Mouse (Mus musculus) heart, embryonic 10.5 days (tissue): ENCODE measurements at regions not wholly inside any gene's neighbourhood (a gene's known extent, or its start where the extent isn't known, plus 50 kb on each side); places are given as distances from the start of the nearest gene placed in this dataset.
"Not testable (repeated sequence)": the region's sequence is repeated elsewhere in the genome, so short reads cannot be mapped to it uniquely, and the experiment has no call there.

ENCODE experiments used
- DNase-seq: peaks from one replicate; pipeline ENCODE4 v3.0.0-alpha.2; 2017; ENCODE audit warnings: low spot score
- H3K27ac ChIP-seq: fragments of 300-500 bp; sonication (generic); 2 replicates; pipeline ENCODE4 v1.5.1; 2016; ENCODE audit warnings: mild to moderate bottlenecking
- H3K27me3 ChIP-seq: fragments of 300-500 bp; sonication (generic); 2 replicates; pipeline ENCODE4 v1.6.1; 2016; ENCODE audit warnings: mild to moderate bottlenecking; ENCODE audit not compliant: poor library complexity, insufficient read depth, severe bottlenecking
- H3K36me3 ChIP-seq: fragments of 300-500 bp; sonication (generic); 2 replicates; pipeline ENCODE4 v1.6.1; 2016; ENCODE audit warnings: mild to moderate bottlenecking, moderate library complexity
- H3K4me1 ChIP-seq: fragments of 300-500 bp; sonication (generic); 2 replicates; pipeline ENCODE4 v1.6.1; 2016; ENCODE audit warnings: mild to moderate bottlenecking
- H3K4me3 ChIP-seq: fragments of 300-500 bp; sonication (generic); 2 replicates; pipeline ENCODE4 v1.5.1; 2016; ENCODE audit warnings: mild to moderate bottlenecking, moderate library complexity
- H3K9me3 ChIP-seq: fragments of 300-500 bp; sonication (generic); 2 replicates; pipeline ENCODE4 v1.6.1; 2016; ENCODE audit warnings: mild to moderate bottlenecking, moderate library complexity
- WGBS: fragments of 180-500 bp; shearing (Covaris S2); methylation state at CpG from one replicate; pipeline ENCODE4 v1.1.7; 2016; 5-methylcytosine and 5-hydroxymethylcytosine counted together

DNA sequence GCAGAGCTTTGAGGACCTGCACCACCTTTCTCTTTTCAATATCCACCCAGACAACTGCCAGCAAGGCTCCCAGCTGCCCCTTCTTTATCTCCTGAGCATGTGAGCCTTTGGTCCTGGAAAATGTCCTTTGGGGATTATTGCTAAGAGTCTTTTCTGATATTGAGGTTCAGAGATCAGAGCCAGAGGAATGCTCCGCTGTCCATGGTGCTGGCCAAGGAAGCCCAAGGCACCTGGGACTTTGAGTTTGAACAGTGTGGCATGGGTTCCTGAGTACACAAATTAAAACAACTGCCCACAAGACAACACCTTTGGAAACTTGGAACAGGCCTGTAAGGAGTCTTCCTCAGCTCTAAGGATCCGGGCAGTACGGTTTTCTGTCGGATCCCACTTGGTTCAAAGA lies 52.6 kb upstream of the Slc28a3 start:
- Histone ChIP-seq H3K27ac (no peak overlapping the region), H3K36me3 (no peaks in the 10 kb centered on the region), H3K4me3 (no peak overlapping the region), H3K4me1 (peaks cover under 1% of the 10 kb centered on the region; the same call in 1 of the 2 replicates), H3K27me3 (no peaks in the 10 kb centered on the region), H3K9me3 (no peaks in the 10 kb centered on the region)
- no peak for DNase-seq
- 56% methylated on average over 4 of the region's 4 CpGs for WGBS

DNA sequence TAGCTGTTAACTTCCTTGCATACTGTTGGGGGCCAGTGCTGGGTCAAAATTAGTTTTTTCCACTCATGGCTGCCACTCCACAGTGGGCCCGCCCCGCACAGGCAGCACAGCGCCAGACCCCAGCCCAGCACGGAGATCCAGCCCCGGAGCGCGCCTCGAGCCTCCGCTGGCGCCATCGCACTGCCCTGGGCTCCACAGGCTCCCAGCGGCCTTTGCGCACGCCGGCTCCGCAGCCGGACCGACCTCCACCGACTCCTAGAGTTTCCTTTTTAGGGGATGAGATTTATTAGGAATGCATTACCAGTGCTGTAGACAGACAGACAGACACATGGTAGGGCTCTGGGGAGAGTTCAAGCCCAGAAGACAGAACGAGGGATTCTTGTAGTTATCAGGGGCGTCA lies 58.0 kb upstream of the Slc28a3 start:
- 50% methylated on average over 21 of the region's 21 CpGs for WGBS

DNA sequence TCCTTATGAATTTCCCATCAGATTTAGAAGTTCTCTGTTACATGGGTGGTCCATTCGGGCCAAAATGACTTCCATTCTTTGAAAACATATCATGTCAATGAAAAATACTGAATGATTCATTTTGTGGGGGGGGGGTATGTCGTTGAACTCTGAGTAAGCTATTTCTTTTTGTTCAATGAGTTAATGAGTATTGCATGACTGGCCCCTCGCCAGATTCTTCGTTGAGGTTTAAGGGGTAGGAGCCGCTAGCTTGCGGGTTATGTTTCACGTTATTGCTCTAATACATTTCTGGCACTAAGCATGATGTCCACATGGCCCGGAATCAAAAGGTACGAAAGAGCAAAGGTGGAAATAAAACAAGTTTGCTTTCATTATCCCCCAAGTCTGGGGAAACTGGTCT lies 59.5 kb upstream of the Slc28a3 start:
- 90% methylated on average over 9 of the region's 9 CpGs for WGBS
- H3K27me3 ChIP-seq = no peaks in the 10 kb centered on the region
- H3K4me1 ChIP-seq = peaks cover 6% of the 10 kb centered on the region; the same call in 1 of the 2 replicates
- H3K27ac ChIP-seq = no peak overlapping the region
- no peaks in the 10 kb centered on the region for H3K36me3 ChIP-seq
- H3K9me3 ChIP-seq = no peaks in the 10 kb centered on the region
- H3K4me3 ChIP-seq = no peak overlapping the region
- no peak for DNase-seq

More for the DNA sequence above, 58.0 kb upstream of the Slc28a3 start:
- Histone ChIP-seq H3K4me1 (peaks cover 6% of the 10 kb centered on the region; the same call in 1 of the 2 replicates), H3K27ac (no peak overlapping the region), H3K4me3 (peak overlapping the region; percentile 32), H3K27me3 (no peaks in the 10 kb centered on the region), H3K9me3 (no peaks in the 10 kb centered on the region), H3K36me3 (no peaks in the 10 kb centered on the region)
- DNase-seq = no peak

DNA sequence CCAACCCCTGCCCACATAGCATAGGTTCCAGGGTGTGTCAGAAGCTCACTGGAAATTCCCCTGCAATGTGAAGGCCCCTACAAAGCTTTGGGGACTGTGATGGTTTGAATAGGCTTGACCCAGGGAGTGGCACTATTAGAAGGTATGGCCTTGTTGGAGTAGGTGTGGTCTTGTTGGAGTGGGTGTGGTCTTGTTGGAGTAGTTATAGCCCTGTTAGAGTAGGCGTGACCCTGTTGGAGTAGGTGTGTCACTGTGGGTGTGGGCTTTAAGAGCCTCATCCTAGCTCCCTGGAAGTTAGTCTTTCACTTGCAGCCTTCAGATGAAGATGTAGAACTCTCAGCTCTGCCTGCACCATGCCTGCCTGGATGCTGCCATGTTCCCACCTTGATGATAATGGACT lies 64.9 kb upstream of the Slc28a3 start:
- not testable (repeated sequence) for H3K9me3 ChIP-seq, DNase-seq, H3K4me3 ChIP-seq, H3K36me3 ChIP-seq, H3K4me1 ChIP-seq, H3K27me3 ChIP-seq, H3K27ac ChIP-seq
- WGBS = 71% methylated on average over 1 of the region's 1 CpGs

DNA sequence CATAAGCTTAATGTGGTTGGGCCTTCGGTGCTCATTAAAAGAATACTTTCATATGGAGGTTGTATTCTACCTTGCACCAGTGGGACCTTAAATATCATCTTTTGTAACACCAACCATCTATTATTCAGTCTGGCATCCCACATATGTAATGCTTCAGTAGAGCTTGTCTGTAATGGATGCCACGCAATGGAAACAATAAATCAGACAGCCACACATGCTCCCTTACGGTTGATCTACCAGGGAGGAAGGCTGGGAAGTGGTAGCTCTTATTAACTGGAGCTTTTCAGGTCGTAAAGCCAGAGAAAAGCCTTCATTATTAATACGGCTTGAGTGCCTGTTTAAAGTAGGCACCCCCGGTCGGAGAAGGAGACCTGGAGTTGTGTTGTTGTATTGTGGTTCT lies 66.8 kb upstream of the Slc28a3 start:
- DNase-seq = no peak
- Histone ChIP-seq H3K27me3 (no peaks in the 10 kb centered on the region), H3K36me3 (no peaks in the 10 kb centered on the region), H3K9me3 (peaks cover 2% of the 10 kb centered on the region; the same call in 1 of the 2 replicates), H3K27ac (no peak overlapping the region), H3K4me1 (no peaks in the 10 kb centered on the region), H3K4me3 (no peak overlapping the region)
- WGBS = 85% methylated on average over 7 of the region's 7 CpGs

DNA sequence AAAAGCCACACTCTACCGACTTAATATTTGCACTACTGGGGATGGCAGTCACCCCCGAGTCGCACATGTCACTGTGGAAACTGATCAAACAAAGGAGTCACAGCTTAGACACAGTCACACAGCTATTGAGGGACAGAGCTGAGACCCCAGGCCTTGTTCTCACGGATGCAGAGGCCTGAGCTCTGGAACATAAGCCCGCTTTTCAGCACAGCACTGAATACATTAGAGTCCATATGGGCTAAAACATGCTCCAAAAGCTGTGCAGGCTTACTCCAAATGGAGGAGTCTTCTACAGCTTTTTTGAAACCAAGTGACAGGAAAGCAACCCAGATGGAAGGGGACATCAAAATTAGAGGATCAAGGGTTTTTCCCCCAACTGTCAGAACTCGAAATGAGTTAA lies 69.0 kb upstream of the Slc28a3 start:
- Histone ChIP-seq H3K36me3 (no peaks in the 10 kb centered on the region), H3K4me1 (no peaks in the 10 kb centered on the region), H3K4me3 (no peak overlapping the region), H3K27me3 (no peaks in the 10 kb centered on the region), H3K9me3 (peaks cover 5% of the 10 kb centered on the region; the same call in 1 of the 2 replicates), H3K27ac (no peak overlapping the region)
- 75% methylated on average over 6 of the region's 6 CpGs for WGBS
- DNase-seq = no peak

DNA sequence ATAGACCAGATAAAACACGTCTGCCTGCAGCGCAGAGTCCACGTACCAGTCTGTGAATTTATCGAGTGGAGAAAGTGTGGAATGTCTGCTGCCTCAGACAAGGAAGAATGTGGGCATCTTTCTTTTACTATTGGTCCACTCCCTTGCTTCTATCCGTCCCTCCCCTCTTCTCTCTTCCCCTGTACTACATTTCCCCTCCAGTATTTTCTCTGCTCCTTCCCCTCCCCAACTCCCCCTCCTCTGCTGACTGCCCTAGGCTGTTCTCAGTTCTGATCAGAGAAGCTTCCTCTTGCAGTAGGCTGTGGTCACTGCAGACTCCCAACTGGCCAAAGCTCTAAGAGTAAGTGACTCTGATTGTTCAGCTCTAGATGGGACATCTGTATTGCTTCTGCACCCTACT lies 76.1 kb upstream of the Slc28a3 start:
- 42% methylated on average over 5 of the region's 5 CpGs for WGBS
- H3K27ac ChIP-seq = no peak overlapping the region
- no peak for DNase-seq
- H3K27me3 ChIP-seq = no peaks in the 10 kb centered on the region
- H3K4me3 ChIP-seq = no peak overlapping the region
- no peaks in the 10 kb centered on the region for H3K4me1 ChIP-seq
- no peaks in the 10 kb centered on the region for H3K36me3 ChIP-seq
- H3K9me3 ChIP-seq = 0 out of 2 replicates have a peak, but pooled peaks cover 3% of the 10 kb centered on the region

DNA sequence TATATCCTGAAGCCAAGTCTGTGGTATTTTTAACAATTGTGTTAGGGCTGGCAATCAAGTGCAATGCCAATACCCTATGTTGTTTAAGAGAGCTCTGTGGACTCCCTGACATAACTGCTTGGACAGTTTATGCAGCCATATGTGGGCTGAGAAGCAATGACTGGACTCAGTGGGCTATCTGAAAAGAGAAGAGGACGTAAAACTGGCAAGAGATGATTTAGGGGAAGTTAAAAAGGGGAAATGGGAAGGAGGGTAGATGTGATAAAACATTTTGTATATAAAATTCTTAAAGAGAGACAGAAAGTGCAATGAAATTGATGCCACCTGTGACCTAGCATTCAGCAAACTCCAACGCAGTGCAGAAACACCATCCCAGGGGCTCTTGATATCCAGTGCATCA lies 76.9 kb upstream of the Slc28a3 start:
- no peaks in the 10 kb centered on the region for H3K4me1 ChIP-seq
- H3K27ac ChIP-seq = no peak overlapping the region
- H3K4me3 ChIP-seq = no peak overlapping the region
- DNase-seq = no peak
- H3K27me3 ChIP-seq = no peaks in the 10 kb centered on the region
- 65% methylated on average over 2 of the region's 2 CpGs for WGBS
- no peaks in the 10 kb centered on the region for H3K36me3 ChIP-seq
- H3K9me3 ChIP-seq = 0 out of 2 replicates have a peak, but pooled peaks cover 3% of the 10 kb centered on the region

DNA sequence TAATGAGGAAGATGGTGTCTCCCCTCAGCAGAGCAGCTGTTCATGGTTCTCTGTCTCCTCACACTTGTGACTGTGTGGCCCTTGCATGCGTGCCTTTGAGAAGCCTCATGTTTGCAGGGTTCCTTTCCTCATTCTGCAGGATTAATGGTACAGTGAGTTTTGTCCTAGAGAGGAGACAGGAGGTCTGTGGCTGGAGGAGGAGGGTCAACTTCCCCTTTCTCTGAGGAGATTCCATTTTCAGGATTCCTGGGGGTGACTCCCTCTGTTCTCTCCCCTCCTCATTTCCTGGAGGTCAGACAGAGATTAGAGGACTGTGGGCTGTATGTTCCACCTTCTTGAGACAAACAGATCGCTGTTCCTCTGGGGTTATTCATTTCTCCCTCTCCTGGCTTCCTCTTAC lies 77.6 kb upstream of the Slc28a3 start:
- Histone ChIP-seq H3K36me3 (no peaks in the 10 kb centered on the region), H3K9me3 (no peaks in the 10 kb centered on the region), H3K4me3 (no peak overlapping the region), H3K4me1 (no peaks in the 10 kb centered on the region), H3K27ac (no peak overlapping the region), H3K27me3 (no peaks in the 10 kb centered on the region)
- no peak for DNase-seq
- WGBS = 56% methylated on average over 2 of the region's 2 CpGs

DNA sequence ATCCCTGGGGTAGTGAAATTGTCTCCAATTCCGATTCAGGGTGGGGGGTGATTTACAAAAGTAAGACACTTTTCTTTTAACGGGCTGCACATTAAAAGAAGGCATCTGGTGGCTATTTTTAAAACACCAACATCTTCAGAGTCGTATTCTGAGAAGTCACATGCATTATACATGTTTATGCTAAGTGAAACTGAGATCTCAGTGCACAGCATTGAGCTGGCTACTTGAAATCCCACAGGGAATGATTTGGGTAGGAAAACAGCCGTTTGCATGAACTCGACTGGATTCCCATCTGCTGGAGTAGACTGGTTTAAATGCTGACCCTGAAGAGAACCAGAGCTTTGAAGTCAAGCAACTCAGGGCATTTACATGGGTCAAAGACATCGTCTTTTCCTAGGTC lies 84.0 kb upstream of the Slc28a3 start:
- H3K4me3 ChIP-seq = no peak overlapping the region
- no peaks in the 10 kb centered on the region for H3K27me3 ChIP-seq
- H3K9me3 ChIP-seq = no peaks in the 10 kb centered on the region
- H3K27ac ChIP-seq = no peak overlapping the region
- no peaks in the 10 kb centered on the region for H3K36me3 ChIP-seq
- WGBS = 59% methylated on average over 6 of the region's 6 CpGs
- H3K4me1 ChIP-seq = no peaks in the 10 kb centered on the region
- no peak for DNase-seq

DNA sequence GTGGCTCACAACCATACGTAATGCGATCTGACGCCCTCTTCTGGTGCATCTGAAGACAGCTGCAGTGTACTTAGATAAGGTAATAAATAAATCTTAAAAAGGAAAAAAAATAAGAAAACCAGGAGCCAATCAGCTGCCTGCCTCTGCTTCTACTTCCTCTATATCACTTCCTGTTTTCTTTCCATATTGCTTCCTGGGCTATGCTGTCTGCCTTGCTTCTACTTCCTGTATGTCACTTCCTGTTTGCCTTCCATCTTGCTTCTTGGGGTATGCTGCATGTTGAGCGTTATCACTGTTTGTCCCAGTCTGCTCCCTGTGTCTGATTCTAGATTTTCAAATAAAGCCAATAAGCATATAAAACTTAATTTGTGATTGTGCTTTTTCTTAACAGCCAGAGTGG lies 85.3 kb upstream of the Slc28a3 start:
- no peak for DNase-seq
- no peaks in the 10 kb centered on the region for H3K9me3 ChIP-seq
- WGBS = 84% methylated on average over 4 of the region's 4 CpGs
- no peaks in the 10 kb centered on the region for H3K27me3 ChIP-seq
- no peaks in the 10 kb centered on the region for H3K36me3 ChIP-seq
- H3K4me3 ChIP-seq = no peak overlapping the region
- no peak overlapping the region for H3K27ac ChIP-seq
- H3K4me1 ChIP-seq = no peaks in the 10 kb centered on the region

DNA sequence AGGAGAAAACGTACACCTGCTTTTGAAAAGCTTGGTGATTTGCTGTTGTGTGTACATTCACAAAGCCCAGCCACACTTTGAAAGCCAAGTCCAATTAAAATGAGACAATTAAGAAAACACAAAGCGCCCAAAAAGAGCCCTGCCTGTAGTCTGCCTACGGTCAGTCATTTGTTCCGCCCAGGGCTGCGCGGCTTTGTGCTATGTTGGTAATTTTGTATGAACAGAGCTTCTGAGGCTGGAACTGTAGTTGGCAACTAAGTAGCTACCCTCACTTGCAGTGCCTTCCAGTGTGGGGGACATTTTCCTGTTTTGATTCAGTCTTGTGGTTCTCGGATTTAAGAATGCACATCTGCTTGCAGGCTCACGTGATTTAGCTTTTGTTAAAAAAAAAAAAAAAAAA lies 89.3 kb upstream of the Slc28a3 start:
- Histone ChIP-seq H3K27me3 (no peaks in the 10 kb centered on the region), H3K36me3 (no peaks in the 10 kb centered on the region), H3K4me1 (no peaks in the 10 kb centered on the region), H3K4me3 (no peak overlapping the region), H3K27ac (no peak overlapping the region), H3K9me3 (no peaks in the 10 kb centered on the region)
- no peak for DNase-seq
- whole genome bisulfite sequencing = 88% methylated on average over 8 of the region's 8 CpGs

DNA sequence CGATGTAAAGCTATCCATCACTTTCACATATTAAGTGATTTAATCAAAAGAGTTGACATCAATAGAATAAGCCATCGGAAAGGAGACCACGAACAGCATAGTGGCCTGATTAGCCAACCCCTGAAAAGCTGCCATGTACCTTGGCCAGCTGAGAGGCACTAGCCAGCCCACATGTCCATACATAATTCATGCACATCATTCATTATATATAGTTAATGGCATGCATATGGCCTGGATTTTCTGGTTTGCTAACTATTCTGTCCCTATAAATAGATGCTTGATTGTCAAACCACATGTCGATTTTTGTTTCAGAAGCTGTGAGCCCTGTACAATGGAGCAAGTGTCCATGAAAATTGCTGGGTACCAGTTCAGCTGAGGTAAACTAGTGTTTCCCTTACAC lies 93.5 kb upstream of the Slc28a3 start:
- Histone ChIP-seq H3K27me3 (no peaks in the 10 kb centered on the region), H3K9me3 (no peaks in the 10 kb centered on the region), H3K36me3 (no peaks in the 10 kb centered on the region), H3K27ac (no peak overlapping the region), H3K4me1 (no peaks in the 10 kb centered on the region), H3K4me3 (no peak overlapping the region)
- WGBS = 78% methylated on average over 4 of the region's 4 CpGs
- DNase-seq = no peak

DNA sequence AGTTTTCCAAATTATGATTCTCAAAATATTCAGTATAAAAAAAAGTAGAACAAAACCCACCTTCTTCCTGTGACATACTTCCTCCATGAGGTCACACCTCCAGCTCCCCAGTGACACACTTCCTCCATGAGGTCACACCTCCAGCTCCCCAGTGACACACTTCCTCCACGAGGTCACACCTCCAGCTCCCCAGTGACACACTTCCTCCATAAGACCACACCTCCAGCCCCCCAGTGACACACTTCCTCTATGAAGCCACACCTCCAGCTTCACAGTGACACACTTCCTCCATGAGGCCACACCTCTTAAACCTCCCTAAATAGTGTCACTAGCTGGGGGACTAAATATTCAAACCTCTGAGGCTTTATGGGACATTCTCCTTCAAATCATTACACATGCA lies 89.8 kb upstream of the Ntrk2 start:
- DNase-seq = no peak
- H3K4me3 ChIP-seq = no peak overlapping the region
- no peaks in the 10 kb centered on the region for H3K27me3 ChIP-seq
- H3K9me3 ChIP-seq = no peaks in the 10 kb centered on the region
- H3K27ac ChIP-seq = no peak overlapping the region
- 86% methylated on average over 1 of the region's 1 CpGs for WGBS
- no peaks in the 10 kb centered on the region for H3K36me3 ChIP-seq
- no peaks in the 10 kb centered on the region for H3K4me1 ChIP-seq
